Mouse (Mus musculus): ENCODE data around the gene Ubl5. TPM values are rescaled to one million over a fixed set of nuclear protein-coding genes. Genes with fewer than 3 reads are reported as not detected.
"Not testable (repeated sequence)": the region's sequence is repeated elsewhere in the genome, so short reads cannot be mapped to it uniquely, and the experiment has no call there.

Gene Ubl5
- polyA plus RNA-seq, 1 experiment from 2014 or later, result 550 TPM

- Histone ChIP-seq H3K36me3 (ENCODE audit: control insufficient read depth, insufficient read depth, low read length) (no peaks in the 10 kb centered on the region), H3K9me3 (replicated peaks; ENCODE audit: control insufficient read depth, low read length) (no peaks in the 10 kb centered on the region)
These were observed 39.7 kb downstream of the Ubl5 start for GRCm38 (mm10) chr9:20682389-20682722.

GRCm38 (mm10) chr9:20685081-20685861 is 42.6 kb downstream of the Ubl5 start:
- peaks cover 5% of the 10 kb centered on the region for H3K4me1 ChIP-seq (ENCODE audit: control insufficient read depth, insufficient read depth, low read length)

More at GRCm38 (mm10) chr9:20682389-20682722, 39.7 kb downstream of the Ubl5 start:
- Histone ChIP-seq H3K9ac (ENCODE audit: low read length) (no peak overlapping the region), H3K4me3 (ENCODE audit: low read depth, low read length) (no peak overlapping the region), H3K4me2 (ENCODE audit: low read length) (no peak overlapping the region), H3K4me1 (ENCODE audit: control insufficient read depth, insufficient read depth, low read length) (peaks cover 9% of the 10 kb centered on the region), H3K27ac (ENCODE audit: low read depth, low read length) (0 out of 2 replicates have a peak overlapping the region, but pooled peaks have one; percentile 23), H3K27me3 (replicated peaks; ENCODE audit: control insufficient read depth, insufficient read depth, low read length) (no peaks in the 10 kb centered on the region)
- ATAC-seq (peak; percentile 38), DNase-seq (ENCODE audit: low spot score) (peak; percentile 65)
- 13% methylated on average over 2 of the region's 2 CpGs for WGBS

GRCm38 (mm10) chr9:20689403-20689802 is 46.7 kb downstream of the Ubl5 start:
- Histone ChIP-seq H3K27ac (ENCODE audit: low read depth, low read length) (no peak overlapping the region), H3K4me3 (ENCODE audit: low read depth, low read length) (no peak overlapping the region), H3K4me1 (ENCODE audit: control insufficient read depth, insufficient read depth, low read length) (peaks cover 1% of the 10 kb centered on the region; the same call in 1 of the 2 replicates), H3K9ac (ENCODE audit: low read length) (no peak overlapping the region), H3K27me3 (replicated peaks; ENCODE audit: control insufficient read depth, insufficient read depth, low read length) (no peaks in the 10 kb centered on the region), H3K36me3 (ENCODE audit: control insufficient read depth, insufficient read depth, low read length) (no peaks in the 10 kb centered on the region), H3K9me3 (replicated peaks; ENCODE audit: control insufficient read depth, low read length) (no peaks in the 10 kb centered on the region), H3K4me2 (ENCODE audit: low read length) (no peak overlapping the region)
- DNase-seq (ENCODE audit: low spot score) (no peak), ATAC-seq (no peak)
- 86% methylated on average over 1 of the region's 1 CpGs for whole genome bisulfite sequencing

More at GRCm38 (mm10) chr9:20685081-20685861, 42.6 kb downstream of the Ubl5 start:
- no peaks in the 10 kb centered on the region for H3K27me3 ChIP-seq (replicated peaks; ENCODE audit: control insufficient read depth, insufficient read depth, low read length)
- no peak overlapping the region for H3K4me2 ChIP-seq (ENCODE audit: low read length)
- H3K4me3 ChIP-seq (ENCODE audit: low read depth, low read length), result no peak overlapping the region
- no peak for ATAC-seq
- no peak overlapping the region for H3K9ac ChIP-seq (ENCODE audit: low read length)
- H3K27ac ChIP-seq (ENCODE audit: low read depth, low read length), result no peak overlapping the region
- H3K36me3 ChIP-seq (ENCODE audit: control insufficient read depth, insufficient read depth, low read length), result no peaks in the 10 kb centered on the region
- no peak for DNase-seq (ENCODE audit: low spot score)
- WGBS, result 59% methylated on average over 17 of the region's 17 CpGs
- H3K9me3 ChIP-seq (replicated peaks; ENCODE audit: control insufficient read depth, low read length), result no peaks in the 10 kb centered on the region

- H3K27me3 ChIP-seq (replicated peaks; ENCODE audit: control insufficient read depth, insufficient read depth, low read length), result no peaks in the 10 kb centered on the region
- H3K4me2 ChIP-seq (ENCODE audit: low read length), result no peak overlapping the region
- WGBS, result 5% methylated on average over 4 of the region's 4 CpGs
- ATAC-seq, result no peak
- peaks cover 7% of the 10 kb centered on the region for H3K4me1 ChIP-seq (ENCODE audit: control insufficient read depth, insufficient read depth, low read length)
- H3K9me3 ChIP-seq (replicated peaks; ENCODE audit: control insufficient read depth, low read length), result no peaks in the 10 kb centered on the region
- H3K27ac ChIP-seq (ENCODE audit: low read depth, low read length), result no peak overlapping the region
- H3K9ac ChIP-seq (ENCODE audit: low read length), result 0 out of 2 replicates have a peak overlapping the region, but pooled peaks have one; percentile 21
- H3K36me3 ChIP-seq (ENCODE audit: control insufficient read depth, insufficient read depth, low read length), result no peaks in the 10 kb centered on the region
- H3K4me3 ChIP-seq (ENCODE audit: low read depth, low read length), result no peak overlapping the region
- DNase-seq (ENCODE audit: low spot score), result no peak
These were observed 47.2 kb downstream of the Ubl5 start for GRCm38 (mm10) chr9:20689913-20690312.

GRCm38 (mm10) chr9:20690449-20690848 is 47.8 kb downstream of the Ubl5 start:
- not testable (repeated sequence) for ATAC-seq; H3K9ac ChIP-seq (ENCODE audit: low read length); H3K4me3 ChIP-seq (ENCODE audit: low read depth, low read length); H3K4me2 ChIP-seq (ENCODE audit: low read length); H3K27ac ChIP-seq (ENCODE audit: low read depth, low read length); H3K36me3 ChIP-seq (ENCODE audit: control insufficient read depth, insufficient read depth, low read length); H3K4me1 ChIP-seq (ENCODE audit: control insufficient read depth, insufficient read depth, low read length); H3K9me3 ChIP-seq (replicated peaks; ENCODE audit: control insufficient read depth, low read length); H3K27me3 ChIP-seq (replicated peaks; ENCODE audit: control insufficient read depth, insufficient read depth, low read length); DNase-seq (ENCODE audit: low spot score)
- 93% methylated on average over 2 of the region's 2 CpGs for WGBS

GRCm38 (mm10) chr9:20692863-20693262 is 50.2 kb downstream of the Ubl5 start:
- Histone ChIP-seq H3K9me3 (replicated peaks; ENCODE audit: control insufficient read depth, low read length) (no peaks in the 10 kb centered on the region), H3K27ac (ENCODE audit: low read depth, low read length) (no peak overlapping the region), H3K4me2 (ENCODE audit: low read length) (no peak overlapping the region), H3K36me3 (ENCODE audit: control insufficient read depth, insufficient read depth, low read length) (no peaks in the 10 kb centered on the region), H3K4me1 (ENCODE audit: control insufficient read depth, insufficient read depth, low read length) (peaks cover 15% of the 10 kb centered on the region), H3K4me3 (ENCODE audit: low read depth, low read length) (no peak overlapping the region), H3K9ac (ENCODE audit: low read length) (no peak overlapping the region), H3K27me3 (replicated peaks; ENCODE audit: control insufficient read depth, insufficient read depth, low read length) (no peaks in the 10 kb centered on the region)
- DNase-seq (ENCODE audit: low spot score), result no peak
- WGBS, result 88% methylated on average over 3 of the region's 3 CpGs
- no peak for ATAC-seq

GRCm38 (mm10) chr9:20694721-20695235 is 52.1 kb downstream of the Ubl5 start:
- Histone ChIP-seq H3K4me2 (ENCODE audit: low read length) (peak overlapping the region; percentile 45), H3K27ac (ENCODE audit: low read depth, low read length) (no peak overlapping the region), H3K9me3 (replicated peaks; ENCODE audit: control insufficient read depth, low read length) (no peaks in the 10 kb centered on the region), H3K4me3 (ENCODE audit: low read depth, low read length) (peak overlapping the region; percentile 11; the same call in 1 of the 2 replicates), H3K27me3 (replicated peaks; ENCODE audit: control insufficient read depth, insufficient read depth, low read length) (no peaks in the 10 kb centered on the region), H3K4me1 (ENCODE audit: control insufficient read depth, insufficient read depth, low read length) (peaks cover 17% of the 10 kb centered on the region), H3K9ac (ENCODE audit: low read length) (peak overlapping the region; percentile 54), H3K36me3 (ENCODE audit: control insufficient read depth, insufficient read depth, low read length) (no peaks in the 10 kb centered on the region)
- no peak for DNase-seq (ENCODE audit: low spot score)
- WGBS, result 4% methylated on average over 25 of the region's 25 CpGs
- no peak for ATAC-seq

- H3K9me3 ChIP-seq (replicated peaks; ENCODE audit: control insufficient read depth, low read length), result no peaks in the 10 kb centered on the region
- H3K4me3 ChIP-seq (ENCODE audit: low read depth, low read length), result no peak overlapping the region
- no peak overlapping the region for H3K27ac ChIP-seq (ENCODE audit: low read depth, low read length)
- 41% methylated on average over 5 of the region's 5 CpGs for WGBS
- peaks cover 17% of the 10 kb centered on the region for H3K4me1 ChIP-seq (ENCODE audit: control insufficient read depth, insufficient read depth, low read length)
- no peak overlapping the region for H3K4me2 ChIP-seq (ENCODE audit: low read length)
- H3K36me3 ChIP-seq (ENCODE audit: control insufficient read depth, insufficient read depth, low read length), result no peaks in the 10 kb centered on the region
- H3K27me3 ChIP-seq (replicated peaks; ENCODE audit: control insufficient read depth, insufficient read depth, low read length), result no peaks in the 10 kb centered on the region
- peak; percentile 63 for ATAC-seq
- peak; percentile 47 for DNase-seq (ENCODE audit: low spot score)
- no peak overlapping the region for H3K9ac ChIP-seq (ENCODE audit: low read length)
These were observed 53.5 kb downstream of the Ubl5 start for GRCm38 (mm10) chr9:20696107-20696712.
